Mouse (Mus musculus): Measurements from ENCODE around the gene Mylk4. TPM values are rescaled to one million over a fixed set of nuclear protein-coding genes. Genes with fewer than 3 reads are reported as not detected.

Mylk4 gene
- total and polyA plus RNA-seq, 3 experiments = 0.04 TPM; not detected in 2

DNA sequence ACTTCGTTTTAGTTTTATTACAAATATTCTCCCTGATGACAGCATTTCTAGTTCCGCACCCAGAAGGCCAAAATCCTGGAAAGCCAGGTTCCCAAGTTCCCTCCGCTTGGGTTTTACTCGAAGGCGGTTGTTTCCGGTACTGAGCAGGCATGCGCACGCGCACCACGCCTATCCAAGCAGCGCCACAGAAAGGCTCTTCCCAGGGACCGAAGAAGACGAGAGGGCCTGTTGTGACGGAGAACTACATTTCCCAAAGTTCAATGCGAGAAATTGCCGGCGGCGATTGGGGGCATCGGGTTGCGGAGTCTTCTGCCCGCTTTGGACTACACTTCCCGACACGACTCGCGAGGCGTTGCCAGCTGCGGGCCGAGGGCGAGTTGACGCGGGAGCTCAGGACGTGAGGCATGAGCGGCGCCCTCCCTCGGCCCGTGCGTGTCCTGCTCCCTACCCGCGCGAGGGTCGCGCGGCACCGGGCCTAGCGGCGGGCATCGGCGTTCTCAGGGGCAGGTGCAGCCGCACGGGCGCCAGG, 18.0 kb upstream of the Mylk4 start, which contains the start of gene Wrnip1:
Gene Wrnip1 (plus strand): TSS at position 346 of the 529 bp plus-strand sequence.
- peaks cover 22% of the 10 kb centered on the region for H3K79me2 ChIP-seq (replicated peaks; ENCODE audit: control insufficient read depth, extremely low read depth, insufficient read depth, poor library complexity, severe bottlenecking)
- peak within 1 kb of the TSS; percentile 16 for H3K27ac ChIP-seq (ENCODE audit: insufficient read depth, low read depth)
- in situ Hi-C loops (cut with MboI; ENCODE audit: low pct_ligation_motif_present, low pct_unique_long_range_greater_than_20kb, low sequenced_read_pairs) (no loop called here), dilution Hi-C loops (cut with MboI; ENCODE audit: extremely low pct_ligation_motif_present, extremely low pct_unique_long_range_greater_than_20kb, low sequenced_read_pairs) (no loop called here)
- TF ChIP-seq CTCF (conservative IDR thresholded peaks at IDR 0.05 in 1 of 2, IDR thresholded peaks at IDR 0.05 in 1 of 2; ENCODE audit: low read depth in 2 of 2, low read length in 2 of 2) = peak in 1 of 2 experiments; percentile 47; a peak in 2 of 4 replicates
- TF ChIP-seq SIN3A (IDR thresholded peaks at IDR 0.05; ENCODE audit: low read length) = peak; percentile 77
- TF ChIP-seq BHLHE40 (IDR thresholded peaks at IDR 0.05; ENCODE audit: low read depth, low read length) = peak; percentile 67
- peak; percentile 30 for TF ChIP-seq TCF12 (IDR thresholded peaks at IDR 0.05; ENCODE audit: low read depth, low read length)
- TF ChIP-seq MAZ (IDR thresholded peaks at IDR 0.05; ENCODE audit: low read depth, low read length) = no peak
- TF ChIP-seq MAFK (IDR thresholded peaks at IDR 0.05; ENCODE audit: insufficient replicate concordance, low read length) = no peak
- TF ChIP-seq KAT2A (IDR thresholded peaks at IDR 0.05; ENCODE audit: insufficient replicate concordance, low read length) = peak; percentile 92; the same call in 1 of the 2 replicates
- TF ChIP-seq MXI1 (IDR thresholded peaks at IDR 0.05; ENCODE audit: low read depth, low read length) = peak; percentile 65
- TF ChIP-seq USF2 (conservative IDR thresholded peaks at IDR 0.05; ENCODE audit: low read depth, low read length) = no peak
- no peak; the same call in 1 of the 2 replicates for TF ChIP-seq ZMIZ1 (IDR thresholded peaks at IDR 0.05; ENCODE audit: low read depth, low read length)
- no peak for TF ChIP-seq ZC3H11A (IDR thresholded peaks at IDR 0.05; ENCODE audit: low read depth, low read length)
- no peak for TF ChIP-seq SMC3 (IDR thresholded peaks at IDR 0.05; ENCODE audit: low read depth, low read length)
- TF ChIP-seq CHD2 (IDR thresholded peaks at IDR 0.05; ENCODE audit: low read length) = peak; percentile 96
- peak; percentile 36; the same call in 1 of the 2 replicates for TF ChIP-seq MEF2A (IDR thresholded peaks at IDR 0.05; ENCODE audit: borderline replicate concordance, low read depth, low read length)
- TF ChIP-seq ELF1 (IDR thresholded peaks at IDR 0.05; ENCODE audit: low read depth, low read length) = peak; percentile 87
- TF ChIP-seq MYC (IDR thresholded peaks at IDR 0.05; ENCODE audit: low read depth, low read length) = 0 out of 2 replicates have a peak, but pooled peaks have one; percentile 39
- peak; percentile 89 for TF ChIP-seq NELFE (IDR thresholded peaks at IDR 0.05; ENCODE audit: low read depth, low read length)
- no peak for TF ChIP-seq EP300 (IDR thresholded peaks at IDR 0.05; ENCODE audit: low read length)
- peak; percentile 98 for TF ChIP-seq HCFC1 (IDR thresholded peaks at IDR 0.05; ENCODE audit: low read depth, low read length)
- 0 out of 2 replicates have a peak, but pooled peaks have one; percentile 18 for TF ChIP-seq ETS1 (conservative IDR thresholded peaks at IDR 0.05; ENCODE audit: low read depth, low read length)
- peak; percentile 98 for TF ChIP-seq NRF1 (IDR thresholded peaks at IDR 0.05; ENCODE audit: low read depth, low read length)
- peak; percentile 45 for TF ChIP-seq MAX (IDR thresholded peaks at IDR 0.05; ENCODE audit: low read length)
- TF ChIP-seq USF1 (IDR thresholded peaks at IDR 0.05; ENCODE audit: low read depth, low read length) = no peak
- peak; percentile 78 for TF ChIP-seq POLR2A (IDR thresholded peaks at IDR 0.05; ENCODE audit: low read depth, low read length)
- TF ChIP-seq JUND (conservative IDR thresholded peaks at IDR 0.05; ENCODE audit: low read depth, low read length) = no peak
- peak; percentile 51; the same call in 1 of the 2 replicates for TF ChIP-seq TBP (conservative IDR thresholded peaks at IDR 0.05; ENCODE audit: low read depth, low read length)
- TF ChIP-seq GABPA (IDR thresholded peaks at IDR 0.05; ENCODE audit: insufficient replicate concordance, low read depth, low read length) = peak; percentile 45; the same call in 1 of the 2 replicates
- no peak for TF ChIP-seq RAD21 (IDR thresholded peaks at IDR 0.05; ENCODE audit: low read depth, low read length)
- 0 out of 2 replicates have a peak, but pooled peaks have one; percentile 26 for TF ChIP-seq E2F4 (IDR thresholded peaks at IDR 0.05; ENCODE audit: insufficient replicate concordance, low read depth, low read length)
- no peaks in the 10 kb centered on the region for H3K27me3 ChIP-seq (replicated peaks)
- H3K36me3 ChIP-seq (replicated peaks in 1 of 2; ENCODE audit: control insufficient read depth in 1 of 2, insufficient read depth in 1 of 2, low read length in 1 of 2) = peaks cover 8 to 28% of the 10 kb centered on the region in 2 experiments
- peak within 1 kb of the TSS; percentile 97 for H3K4me2 ChIP-seq (ENCODE audit: insufficient read depth, low read depth, poor library complexity, severe bottlenecking)
- no peaks in the 10 kb centered on the region for H3K9me3 ChIP-seq (replicated peaks; ENCODE audit: low read length)
- H3K9ac ChIP-seq (ENCODE audit: insufficient read depth, low read depth) = peak within 1 kb of the TSS; percentile 66
- H3K4me3 ChIP-seq (replicated peaks in 1 of 3; ENCODE audit: low read depth in 2 of 3, low read length in 2 of 3, poor library complexity in 1 of 3) = peak within 1 kb of the TSS; percentile 83 to 99 (median 97)
- DNase-seq (ENCODE audit: extremely low read depth) = peak; percentile 98
- H3K4me1 ChIP-seq (ENCODE audit: control insufficient read depth in 1 of 2, insufficient read depth in 2 of 2) = peaks cover 7 to 39% of the 10 kb centered on the region in 2 experiments; a peak in 3 of 4 replicates
